Mouse (Mus musculus) cortical plate, adult 2 months (tissue): ENCODE data around the gene Anapc2.

Source experiments
- CTCF ChIP-seq: fragments of 200-500 bp; IDR thresholded peaks from 2 replicates; pipeline ENCODE4 v1.5.1; 2011; ENCODE audit warnings: mild to moderate bottlenecking, control low read depth, low read length; ENCODE audit not compliant: insufficient read depth; ENCODE audit errors: extremely low read depth
- POLR2A ChIP-seq: fragments of 200-500 bp; IDR thresholded peaks from 2 replicates; pipeline ENCODE4 v1.6.1; 2011; ENCODE audit warnings: mild to moderate bottlenecking, low read length, control low read depth; ENCODE audit not compliant: insufficient read depth; ENCODE audit errors: extremely low read depth

DNA sequence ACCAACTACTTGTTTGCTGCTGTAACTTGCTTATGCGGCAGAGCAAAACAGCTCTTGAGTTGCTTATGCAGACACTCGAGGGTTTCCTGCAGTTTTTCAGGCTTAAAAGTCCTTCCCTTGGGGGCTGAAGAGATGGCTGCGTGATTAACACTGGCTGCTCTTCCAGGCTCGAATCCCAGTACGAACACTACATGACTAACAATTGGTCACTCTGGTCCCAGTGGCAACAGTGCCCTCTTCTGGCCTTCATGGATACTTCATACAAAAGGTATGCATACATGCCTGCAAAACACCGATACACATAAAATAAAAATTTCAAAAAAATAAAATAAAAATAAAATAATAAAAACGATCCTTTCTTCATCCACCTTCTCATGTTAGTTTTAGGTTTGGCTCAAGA, 56.2 kb downstream of the Anapc2 start:
- TF ChIP-seq POLR2A (no peak), CTCF (peak; percentile 55)
